Mouse (Mus musculus): ENCODE data around the gene Cep55.

- TF ChIP-seq CTCF (IDR thresholded peaks at IDR 0.05; ENCODE audit: extremely low read depth, insufficient read depth, insufficient read length, insufficient replicate concordance) (no peak), POLR2A (IDR thresholded peaks at IDR 0.05; ENCODE audit: low read depth, low read length) (no peak)
Observed at GRCm38 (mm10) chr19:38029871-38030270, 24.9 kb upstream of the Cep55 start.
